Mouse (Mus musculus) testis, adult 2 months (tissue): Measurements from ENCODE around the gene Wdr62. TPM values are rescaled to one million over a fixed set of nuclear protein-coding genes. Genes with fewer than 3 reads are reported as not detected.

ENCODE experiments used
- H3K27ac ChIP-seq: fragments of 200-500 bp; 2 replicates; pipeline ENCODE4 v1.5.1; 2012; ENCODE audit warnings: low read depth, low read length; ENCODE audit not compliant: control insufficient read depth, insufficient read depth
- H3K27me3 ChIP-seq: fragments of 200-500 bp; 2 replicates; pipeline ENCODE4 v1.6.1; 2012; ENCODE audit warnings: mild to moderate bottlenecking, low read length, moderate library complexity; ENCODE audit not compliant: control insufficient read depth, insufficient read depth
- H3K36me3 ChIP-seq: fragments of 200-500 bp; 2 replicates; pipeline ENCODE4 v1.6.1; 2012; ENCODE audit warnings: mild to moderate bottlenecking, low read length; ENCODE audit not compliant: control insufficient read depth, insufficient read depth
- H3K4me1 ChIP-seq: fragments of 200-500 bp; 2 replicates; pipeline ENCODE4 v1.6.1; 2012; ENCODE audit warnings: low read length; ENCODE audit not compliant: control insufficient read depth, insufficient read depth
- H3K4me3 ChIP-seq: fragments of 200-500 bp; 2 replicates; pipeline ENCODE4 v1.5.1; 2012; ENCODE audit warnings: low read depth, mild to moderate bottlenecking, low read length, moderate library complexity, mixed read lengths; ENCODE audit not compliant: control insufficient read depth
- CTCF ChIP-seq: fragments of 200-500 bp; IDR thresholded peaks from 2 replicates; pipeline ENCODE4 v1.5.1; 2012; ENCODE audit warnings: low read depth, mild to moderate bottlenecking, inconsistent platforms, low read length, moderate library complexity; ENCODE audit not compliant: control insufficient read depth, insufficient read depth, insufficient replicate concordance
- POLR2A ChIP-seq: fragments of 200-500 bp; IDR thresholded peaks from 2 replicates; pipeline ENCODE4 v1.6.1; 2012; ENCODE audit warnings: low read depth, mild to moderate bottlenecking, inconsistent platforms, low read length, moderate library complexity; ENCODE audit not compliant: control insufficient read depth
- polyA plus RNA-seq: library from polyadenylated mRNA; depleted of rRNA; stranded (reverse); fragments of >200 nt; gene quantifications from 2 replicates; pipeline ENCODE4 v1.2.3, GENCODE M21; 2012

Wdr62 gene
- polyA plus RNA-seq, 1 experiment: 713 TPM

DNA sequence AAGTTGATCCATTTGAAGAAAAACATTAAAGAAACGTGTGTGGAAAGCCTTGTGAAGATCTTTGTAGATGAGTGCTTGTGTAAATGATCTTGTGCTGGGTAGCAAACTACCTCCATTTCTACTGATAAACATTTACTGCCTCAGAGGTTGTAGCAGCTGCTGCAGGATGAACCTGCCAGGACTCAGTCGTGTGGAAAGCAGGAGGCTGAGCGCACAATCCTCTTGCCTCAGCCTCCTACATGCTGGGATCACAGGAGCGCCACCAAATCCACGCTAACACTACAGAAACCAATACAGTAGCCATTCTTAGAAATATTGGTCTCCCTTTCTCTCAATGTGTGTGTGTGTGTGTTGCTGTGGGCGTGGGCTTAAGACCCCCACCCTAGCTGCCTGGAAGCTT lies 7.8 kb upstream of the Wdr62 start:
- Histone ChIP-seq H3K36me3 (no peaks in the 10 kb centered on the region), H3K4me3 (no peak overlapping the region), H3K27ac (no peak overlapping the region), H3K27me3 (no peaks in the 10 kb centered on the region), H3K4me1 (peaks cover 15% of the 10 kb centered on the region)
- TF ChIP-seq POLR2A: no peak
- no peak for TF ChIP-seq CTCF

DNA sequence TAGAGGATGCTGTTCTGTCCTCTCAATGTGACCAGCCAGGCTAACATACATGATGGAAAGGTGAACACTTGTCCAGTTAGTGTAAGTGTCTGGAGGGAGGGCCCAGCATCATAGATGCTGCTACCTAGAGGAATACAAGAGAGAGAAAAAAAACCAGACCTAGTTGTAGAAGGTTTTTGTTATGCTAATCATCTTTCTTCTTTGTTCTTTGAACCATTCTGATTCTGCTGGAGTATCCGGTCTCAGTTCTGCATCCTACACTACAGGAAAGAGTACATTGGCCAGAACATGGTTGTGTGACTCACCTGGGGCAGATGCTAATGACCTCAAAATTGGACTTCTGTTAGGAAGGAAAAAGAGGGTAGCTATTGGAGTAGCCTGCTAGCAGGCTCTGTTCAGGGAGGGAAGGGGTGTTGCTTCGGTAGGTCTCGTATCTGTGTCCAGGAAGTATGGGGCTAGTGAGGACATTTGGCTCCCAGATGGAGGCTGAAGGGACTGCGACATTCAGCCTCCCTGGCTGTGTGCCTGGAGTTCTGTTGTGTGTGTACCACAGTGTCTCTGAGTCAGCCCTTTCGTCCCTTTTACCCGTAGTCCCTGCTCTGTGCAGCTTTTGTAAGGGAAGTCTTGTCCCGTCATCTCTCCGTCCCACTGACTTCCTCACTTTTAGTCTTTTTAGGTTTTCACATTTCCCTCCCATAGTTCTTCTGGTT lies 6.6 kb upstream of the Wdr62 start:
- Histone ChIP-seq H3K4me1 (peaks cover 12% of the 10 kb centered on the region), H3K36me3 (no peaks in the 10 kb centered on the region), H3K27me3 (no peaks in the 10 kb centered on the region), H3K27ac (no peak overlapping the region), H3K4me3 (no peak overlapping the region)
- TF ChIP-seq POLR2A: no peak

DNA sequence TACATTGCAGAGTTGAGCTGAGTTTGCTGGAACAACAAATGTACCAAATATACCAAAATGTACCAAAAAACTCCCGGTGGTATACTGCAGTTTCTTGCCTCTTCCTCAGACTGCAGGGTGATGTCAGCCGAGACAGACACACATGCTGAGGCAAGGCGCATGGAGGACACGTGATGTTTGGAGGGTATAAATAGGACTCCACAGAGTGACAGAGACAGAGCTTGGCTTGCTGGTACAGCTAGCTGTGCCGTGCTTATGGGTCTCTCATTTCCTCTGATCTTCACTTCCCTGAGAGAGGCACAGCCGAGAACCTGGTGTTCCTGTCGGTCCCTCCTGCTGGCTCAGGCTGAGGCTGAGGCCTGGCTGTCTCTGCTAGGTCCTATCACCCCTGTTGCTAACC lies 2.5 kb upstream of the Wdr62 start:
- no peaks in the 10 kb centered on the region for H3K27me3 ChIP-seq
- peaks cover 1% of the 10 kb centered on the region; the same call in 1 of the 2 replicates for H3K36me3 ChIP-seq
- H3K4me3 ChIP-seq: no peak overlapping the region
- H3K4me1 ChIP-seq: peaks cover 9% of the 10 kb centered on the region
- H3K27ac ChIP-seq: no peak overlapping the region
- TF ChIP-seq POLR2A: no peak
- TF ChIP-seq CTCF: no peak

- Histone ChIP-seq H3K36me3 (peaks cover 3% of the 10 kb centered on the region), H3K27me3 (no peaks in the 10 kb centered on the region), H3K4me3 (no peak overlapping the region), H3K27ac (no peak overlapping the region), H3K4me1 (peaks cover 9% of the 10 kb centered on the region)
- TF ChIP-seq POLR2A (no peak), CTCF (no peak)
Observed at GRCm38 (mm10) chr7:30281522-30281921, 1.3 kb upstream of the Wdr62 start.

GRCm38 (mm10) chr7:30280670-30281138 lies 485 bp upstream of the Wdr62 start:
- Histone ChIP-seq H3K27me3 (no peaks in the 10 kb centered on the region), H3K4me3 (peak overlapping the region; percentile 92), H3K27ac (peak overlapping the region; percentile 99), H3K4me1 (peaks cover 9% of the 10 kb centered on the region), H3K36me3 (peaks cover 4% of the 10 kb centered on the region)
- TF ChIP-seq CTCF (no peak), POLR2A (no peak)

GRCm38 (mm10) chr7:30279536-30279935 lies 683 bp downstream of the Wdr62 start:
- Histone ChIP-seq H3K36me3 (peaks cover 6% of the 10 kb centered on the region), H3K4me3 (peak overlapping the region; percentile 92), H3K4me1 (peaks cover 14% of the 10 kb centered on the region), H3K27me3 (no peaks in the 10 kb centered on the region), H3K27ac (peak overlapping the region; percentile 96)
- no peak for TF ChIP-seq POLR2A
- no peak for TF ChIP-seq CTCF

DNA sequence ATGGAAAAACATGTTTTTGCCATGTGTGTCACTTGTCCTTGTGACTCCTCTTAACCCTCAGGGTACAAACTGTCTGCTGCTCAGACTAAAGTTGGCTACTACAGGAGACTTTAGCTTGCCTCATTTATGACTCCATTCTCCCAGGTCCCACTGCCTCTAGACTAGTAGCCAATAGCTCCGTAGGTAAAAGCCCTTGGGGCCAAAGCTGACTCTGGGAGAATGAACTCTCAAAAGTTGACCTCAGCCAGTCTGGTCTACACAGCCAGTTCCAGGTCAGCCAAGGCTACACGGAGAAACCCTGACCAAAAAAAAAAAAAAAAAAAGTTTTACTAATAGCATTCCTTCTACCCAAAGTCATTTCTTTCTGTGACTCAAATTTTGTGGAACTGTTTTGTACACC lies 1.3 kb downstream of the Wdr62 start:
- Histone ChIP-seq H3K36me3 (peaks cover 9% of the 10 kb centered on the region), H3K4me3 (peak overlapping the region; percentile 1; the same call in 1 of the 2 replicates), H3K4me1 (peaks cover 14% of the 10 kb centered on the region), H3K27ac (no peak overlapping the region), H3K27me3 (no peaks in the 10 kb centered on the region)
- TF ChIP-seq CTCF (no peak), POLR2A (no peak)
